Mouse (Mus musculus) mammary gland, adult 2 months (tissue): Measurements from ENCODE around the gene Tff1. TPM values are rescaled to one million over a fixed set of nuclear protein-coding genes. Genes with fewer than 3 reads are reported as not detected.

ENCODE experiments used
- polyA plus RNA-seq: library from polyadenylated mRNA; depleted of rRNA; stranded (reverse); fragments of >200 nt; gene quantifications from 2 replicates; pipeline ENCODE4 v1.2.3, GENCODE M21; 2012; ENCODE audit warnings: low replicate concordance; rRNA removed

Gene Tff1
- 0.19 TPM in 1 of 2 replicates, not detected in the other for polyA plus RNA-seq

DNA sequence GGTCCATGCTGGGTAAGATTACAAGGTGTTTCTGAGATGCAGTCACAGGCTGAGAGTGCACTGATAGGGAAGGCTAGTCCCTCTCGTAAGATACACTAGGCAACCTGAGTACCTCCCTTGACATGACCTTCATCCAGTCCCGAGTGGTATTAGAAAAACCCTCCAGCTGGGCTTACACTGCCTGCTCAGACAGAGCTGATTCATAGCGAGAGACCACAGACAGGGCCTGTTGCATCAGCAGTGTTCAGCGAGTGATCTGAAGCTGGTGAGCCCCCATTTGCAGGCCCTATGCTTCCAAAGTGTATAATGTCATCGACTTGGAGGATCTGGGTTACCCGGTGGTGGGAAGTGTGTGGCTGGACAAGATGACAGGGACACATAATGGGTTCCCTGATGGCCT lies at the start of gene Tff1:
Gene Tff1 (minus strand): TSS at position 151 of the 400 bp plus-strand sequence.

GRCm38 (mm10) chr17:31207771-31208334 lies 42.8 kb upstream of the Tff1 start, which contains the start of gene Ubash3a:
Gene Ubash3a, plus strand, starts transcription at chr17:31207873.

GRCm38 (mm10) chr17:31198877-31199276 lies 33.8 kb upstream of the Tff1 start, which contains the start of gene Tmprss3:
Gene Tmprss3, minus strand, starts transcription at chr17:31198977.

DNA sequence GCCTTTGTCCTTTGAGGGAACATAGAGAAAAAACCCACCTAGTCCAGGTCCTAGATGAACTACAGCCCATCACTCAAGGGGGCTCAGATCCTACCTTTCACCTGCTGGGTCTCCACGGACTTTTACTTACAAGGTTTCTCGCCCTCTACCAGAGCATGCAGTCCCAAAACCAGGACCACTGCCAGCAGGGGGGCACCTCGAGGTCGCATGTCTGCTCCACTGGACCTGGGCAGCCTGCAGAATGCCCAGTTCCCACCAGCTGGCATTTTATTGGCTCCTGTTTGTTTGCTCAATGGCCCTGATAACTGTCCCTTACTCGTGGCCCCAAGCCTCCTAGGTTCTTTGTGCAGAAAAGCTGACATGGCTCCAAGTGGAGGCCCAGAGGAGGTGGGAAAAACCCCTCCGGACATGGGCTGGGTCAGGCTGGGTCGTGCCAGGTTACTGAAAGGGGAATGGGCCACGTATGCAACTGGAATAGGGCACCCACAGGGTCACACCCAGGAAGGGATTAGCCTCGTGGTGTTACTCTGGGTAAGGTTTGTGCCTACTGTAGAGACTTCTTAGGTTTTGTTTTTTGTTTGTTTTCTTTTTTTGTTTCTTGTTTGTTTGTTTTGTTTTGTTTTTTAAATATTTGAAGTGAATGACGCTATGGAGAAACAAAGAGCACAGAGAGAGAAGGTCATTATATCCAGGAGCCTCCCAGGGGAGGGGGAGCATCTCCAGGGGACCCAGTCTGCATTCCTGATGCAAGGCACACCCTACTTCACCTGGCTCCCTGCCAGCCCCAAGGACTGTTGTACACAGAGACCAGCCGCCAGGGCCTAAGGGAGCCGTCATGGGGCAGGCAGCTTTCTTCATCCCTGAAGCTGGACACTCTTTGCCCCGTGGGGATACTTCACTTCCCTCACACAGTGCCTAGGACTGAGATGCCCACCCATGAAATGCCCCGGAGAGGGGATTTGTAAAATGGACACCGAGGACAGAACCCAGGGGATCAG lies 20.7 kb downstream of the Tff1 start, which contains the start of gene Tff2:
Gene Tff2 (minus strand): TSS at position 243 of the 998 bp plus-strand sequence.

DNA sequence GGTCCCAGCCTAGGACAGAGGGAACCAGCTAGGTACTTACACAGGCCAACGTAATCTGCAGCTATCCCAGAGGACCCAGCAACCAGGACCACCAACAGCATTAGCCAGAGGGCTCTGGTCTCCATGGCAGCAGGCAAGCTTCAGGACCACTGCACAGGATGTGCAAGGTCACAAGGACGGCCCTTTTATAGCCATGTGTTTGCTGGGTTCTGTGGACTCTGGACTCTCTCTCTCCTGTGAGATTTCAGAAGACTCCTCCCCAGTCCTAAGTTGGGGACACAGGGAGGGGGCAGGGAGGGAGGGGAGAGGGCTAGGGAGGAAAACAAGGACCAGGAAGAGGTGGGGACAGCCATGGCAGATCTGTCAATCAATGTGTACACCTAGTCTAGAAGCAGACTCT lies 35.6 kb downstream of the Tff1 start, which contains the start of gene Tff3:
Gene Tff3 (minus strand): TSS at position 195 of the 400 bp plus-strand sequence.

Other genes starting within 250 kb of the Tff1 start
- not detected in 2 replicates for gene Umodl1, start 210.6 kb downstream of the Tff1 start, polyA plus RNA-seq
- gene Abcg1, start 107.6 kb downstream of the Tff1 start, polyA plus RNA-seq, result 21.3 and 31.8 TPM in 2 replicates
- gene Tff3, start 35.6 kb downstream of the Tff1 start, polyA plus RNA-seq, result not detected in 2 replicates
- gene Tff2, start 21.0 kb downstream of the Tff1 start, polyA plus RNA-seq, result not detected in 2 replicates
- gene Tmprss3, start 33.7 kb upstream of the Tff1 start, polyA plus RNA-seq, result 0.09 and 0.13 TPM in 2 replicates
- 9.8 and 18.8 TPM in 2 replicates for gene Ubash3a, start 42.6 kb upstream of the Tff1 start, polyA plus RNA-seq
- 0.34 TPM in 1 of 2 replicates, not detected in the other for gene Rsph1, start 112.1 kb upstream of the Tff1 start, polyA plus RNA-seq
- gene Slc37a1, start 121.5 kb upstream of the Tff1 start, polyA plus RNA-seq, result 22.5 and 28.7 TPM in 2 replicates
- 18.1 and 26.8 TPM in 2 replicates for gene Pde9a, start 220.9 kb upstream of the Tff1 start, polyA plus RNA-seq